Mouse (Mus musculus): ENCODE results near the gene Teddm2. TPM values are rescaled to one million over a fixed set of nuclear protein-coding genes. Genes with fewer than 3 reads are reported as not detected.

The Teddm2 gene
- polyA plus RNA-seq, 1 experiment from 2014 or later: 0.39 TPM

DNA sequence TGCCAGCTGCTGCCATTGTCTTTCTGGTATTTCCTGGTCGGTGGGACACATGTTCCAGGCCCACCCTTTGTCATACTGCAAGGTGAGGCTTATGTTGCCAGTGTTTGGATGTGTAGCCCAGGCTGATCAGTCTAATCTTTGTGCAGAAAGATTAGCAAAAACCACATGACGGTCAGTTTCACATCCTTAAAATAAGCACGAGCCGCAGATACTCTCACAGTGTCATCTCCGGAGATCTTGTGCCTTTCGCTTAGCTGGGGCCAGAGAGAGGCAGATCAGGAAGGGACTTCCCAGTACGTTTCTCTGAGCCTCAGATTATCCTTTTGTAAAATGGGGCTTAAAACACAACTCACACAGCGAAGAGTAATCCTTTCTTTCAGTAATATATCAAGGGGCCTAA is 96.5 kb downstream of the Teddm2 start:
- no peak for ATAC-seq (ENCODE audit: low read depth)
- no peak overlapping the region for H3K4me3 ChIP-seq (replicated peaks)
- H3K9ac ChIP-seq: no peak overlapping the region
- H3K4me2 ChIP-seq: no peak overlapping the region
- WGBS (ENCODE audit: insufficient replicate concordance): 54% methylated on average over 8 of the region's 8 CpGs
- no peaks in the 10 kb centered on the region for H3K9me3 ChIP-seq (replicated peaks)
- H3K27me3 ChIP-seq: no peaks in the 10 kb centered on the region
- H3K27ac ChIP-seq: no peak overlapping the region
- H3K36me3 ChIP-seq: no peaks in the 10 kb centered on the region
- H3K4me1 ChIP-seq (replicated peaks): no peaks in the 10 kb centered on the region
- DNase-seq: no peak

DNA sequence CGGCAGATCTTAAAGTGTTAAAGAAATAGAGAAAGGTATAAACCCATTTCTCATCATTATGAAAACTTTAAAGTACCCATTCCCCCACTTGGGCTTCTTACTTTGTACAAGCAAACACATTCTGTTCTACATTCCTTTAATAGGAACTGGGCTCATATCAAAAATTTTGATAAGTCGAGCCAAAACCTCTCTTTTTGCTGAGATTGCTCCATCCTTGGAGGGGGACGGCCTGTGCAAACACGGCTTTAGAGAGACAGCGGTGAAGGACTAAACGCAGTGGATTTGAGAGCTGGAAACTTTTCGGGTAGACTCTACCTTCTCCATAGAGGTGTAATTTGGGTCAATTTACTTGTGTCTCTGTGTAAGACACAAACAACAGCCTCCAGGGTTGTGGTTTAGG is 97.3 kb downstream of the Teddm2 start:
- Histone ChIP-seq H3K4me2 (no peak overlapping the region), H3K9me3 (replicated peaks) (no peaks in the 10 kb centered on the region), H3K4me1 (replicated peaks) (no peaks in the 10 kb centered on the region), H3K36me3 (no peaks in the 10 kb centered on the region), H3K4me3 (replicated peaks) (no peak overlapping the region), H3K9ac (no peak overlapping the region), H3K27ac (no peak overlapping the region), H3K27me3 (no peaks in the 10 kb centered on the region)
- ATAC-seq (ENCODE audit: low read depth): no peak
- WGBS (ENCODE audit: insufficient replicate concordance): 64% methylated on average over 7 of the region's 7 CpGs
- no peak for DNase-seq

Small RNAs within 50 kb of the gene (microRNA-seq; reads per million reads assigned to microRNA genes)
- gene Mir8114: 34.4 reads per million, percentile 39 among the genes with 10 or more reads in this experiment

Other genes starting within 250 kb of the Teddm2 start
- gene Rgs8, start 247.2 kb downstream of the Teddm2 start, polyA plus RNA-seq (2015; fragmentation: Nextera tagmentation; extraction: Ambion mirVana): 0.07 and 0.09 TPM in 2 replicates
- gene Rgs16, start 159.9 kb downstream of the Teddm2 start, polyA plus RNA-seq (2015; fragmentation: Nextera tagmentation; extraction: Ambion mirVana): 0.39 and 0.56 TPM in 2 replicates
- gene Rnasel, start 150.8 kb downstream of the Teddm2 start, polyA plus RNA-seq (2015; fragmentation: Nextera tagmentation; extraction: Ambion mirVana): 13.8 and 15.9 TPM in 2 replicates
- not detected in 2 replicates for gene Rgsl1, start 56.1 kb downstream of the Teddm2 start, polyA plus RNA-seq (2015; fragmentation: Nextera tagmentation; extraction: Ambion mirVana)
- 0.10 and 0.17 TPM in 2 replicates for gene Teddm1b, start 25.9 kb downstream of the Teddm2 start, polyA plus RNA-seq (2015; fragmentation: Nextera tagmentation; extraction: Ambion mirVana)
- not detected in 2 replicates for gene Teddm1a, start 8.5 kb downstream of the Teddm2 start, polyA plus RNA-seq (2015; fragmentation: Nextera tagmentation; extraction: Ambion mirVana)
- 114 TPM in 2 replicates for gene Glul, start 284 bp downstream of the Teddm2 start, polyA plus RNA-seq (2015; fragmentation: Nextera tagmentation; extraction: Ambion mirVana)